Comparison of ENCODE assay signal across 8 mouse cellular contexts in the genomic region with DNA sequence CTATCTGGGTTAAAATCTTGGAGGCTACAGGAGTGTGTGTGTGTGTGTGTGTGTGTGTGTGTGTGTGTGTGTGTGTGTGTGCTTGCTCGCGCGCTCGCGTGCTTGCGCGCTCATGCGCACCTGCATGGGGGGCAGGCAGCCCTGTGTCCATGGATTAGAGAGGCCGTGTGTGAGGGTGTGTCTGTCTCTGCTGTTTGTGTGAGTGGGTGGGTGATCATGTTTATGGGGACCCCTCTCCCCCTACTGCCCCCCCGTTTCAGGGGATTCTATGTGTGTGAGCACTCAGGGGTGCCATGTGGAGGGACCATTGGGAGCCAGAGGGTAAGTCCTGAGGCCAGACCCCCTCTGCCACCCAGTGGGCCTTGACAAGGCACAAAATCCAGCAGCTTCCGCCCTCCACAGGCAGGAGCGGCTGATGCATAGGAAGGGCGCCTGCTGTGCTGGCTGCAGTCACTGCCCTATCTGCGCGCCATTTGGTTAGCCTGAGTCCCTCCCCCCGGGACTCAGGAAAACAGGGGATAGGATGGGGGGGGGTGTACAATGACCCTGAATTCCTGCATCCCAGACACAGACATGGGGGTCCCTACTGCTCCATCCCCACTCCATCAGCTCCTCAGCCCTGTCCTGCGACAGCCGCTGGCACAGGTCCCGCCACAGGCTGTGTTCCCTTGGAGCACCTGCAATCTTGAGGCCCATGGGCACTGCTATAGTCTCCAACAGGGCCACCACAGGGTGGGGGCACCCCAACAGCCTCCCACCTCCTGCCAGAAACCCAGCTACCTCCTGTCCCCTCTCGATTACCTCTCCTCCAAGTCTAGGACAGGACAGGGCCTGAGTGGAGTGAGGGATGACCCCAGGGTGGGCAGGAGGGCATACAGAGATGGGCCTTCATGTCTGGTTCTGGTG. TPM values are rescaled to one million over a fixed set of nuclear protein-coding genes. Genes with fewer than 3 reads are reported as not detected.
DNase-seq lines count a peak whose midpoint lies in the region; ATAC-seq and TF ChIP-seq lines count a peak whose summit lies in the region.

No protein-coding gene starts in this region.

- H3K4me1 ChIP-seq in liver, embryonic 14.5 days (replicated peaks; ENCODE audit: control insufficient read depth in 2 of 2, insufficient read depth in 2 of 2, low read length in 1 of 2): no peaks in the 10 kb centered on the region
- peaks cover 19% of the 10 kb centered on the region for H3K4me1 ChIP-seq in cortical plate, adult 2 months (ENCODE audit: control insufficient read depth, insufficient read depth, low read length)
- H3K4me1 ChIP-seq in hindbrain, embryonic 14.5 days (replicated peaks; ENCODE audit: control insufficient read depth, insufficient read depth, low read length): peaks cover 52% of the 10 kb centered on the region
- peaks cover 50% of the 10 kb centered on the region for H3K4me1 ChIP-seq in olfactory bulb, adult 2 months (ENCODE audit: control insufficient read depth, insufficient read depth, low read length)

- H3K27ac ChIP-seq in liver, embryonic 14.5 days: no peak overlapping the region
- H3K27ac ChIP-seq in cortical plate, adult 2 months (ENCODE audit: insufficient read depth, low read length): peak overlapping the region; percentile 93
- H3K27ac ChIP-seq in hindbrain, embryonic 14.5 days: peak overlapping the region; percentile 100
- H3K27ac ChIP-seq in olfactory bulb, adult 2 months (ENCODE audit: insufficient read depth, low read depth, low read length): peak overlapping the region; percentile 74

- 11% methylated on average over 20 of the region's 20 CpGs for WGBS in liver, embryonic 14.5 days (ENCODE audit: insufficient replicate concordance)
- 5% methylated on average over 20 of the region's 20 CpGs for WGBS in hindbrain, embryonic 14.5 days
- WGBS in olfactory bulb, adult 2 months: 1% methylated on average over 20 of the region's 20 CpGs

- TF ChIP-seq POLR2A in cortical plate, adult 2 months (IDR thresholded peaks at IDR 0.05; ENCODE audit: extremely low read depth, insufficient read depth, low read length): no peak
- no peak for TF ChIP-seq POLR2A in olfactory bulb, adult 2 months (IDR thresholded peaks at IDR 0.05; ENCODE audit: insufficient read depth, low read depth, low read length)

- no peak for DNase-seq in liver, embryonic 14.5 days (ENCODE audit: low read depth in 3 of 3, low spot score in 3 of 3)
- no peak for DNase-seq in liver
- peak; percentile 68 for DNase-seq in hindbrain, embryonic 14.5 days (ENCODE audit: low spot score)
- no peak for DNase-seq in testis, postnatal 10 days (ENCODE audit: low spot score)
- DNase-seq in adrenal gland, postnatal 4 days (ENCODE audit: low spot score in 2 of 2): no peak
- DNase-seq in gastrocnemius, adult 18-20 months (ENCODE audit: low spot score): no peak

- no peak for TF ChIP-seq EP300 in liver, embryonic 14.5 days (IDR thresholded peaks at IDR 0.05; ENCODE audit: low read depth)

- ATAC-seq in liver, embryonic 14.5 days (ENCODE audit: insufficient read depth): no peak
- ATAC-seq in hindbrain, embryonic 14.5 days (ENCODE audit: low FRiP score): peak; percentile 31; the same call in 1 of the 2 replicates

- no peaks in the 10 kb centered on the region for H3K36me3 ChIP-seq in liver, embryonic 14.5 days (replicated peaks; ENCODE audit: control insufficient read depth, insufficient read depth, low read depth)
- peaks cover 41% of the 10 kb centered on the region for H3K36me3 ChIP-seq in hindbrain, embryonic 14.5 days (replicated peaks; ENCODE audit: control insufficient read depth, insufficient read depth)

- TF ChIP-seq CTCF in liver, embryonic 14.5 days (IDR thresholded peaks at IDR 0.05; ENCODE audit: low read depth): 0 out of 2 replicates have a peak, but pooled peaks have one; percentile 11
- TF ChIP-seq CTCF in cortical plate, adult 2 months (IDR thresholded peaks at IDR 0.05; ENCODE audit: extremely low read depth, insufficient read depth, low read length): no peak
- TF ChIP-seq CTCF in olfactory bulb, adult 2 months (IDR thresholded peaks at IDR 0.05; ENCODE audit: insufficient read depth, low read depth, low read length): no peak

- no peak overlapping the region for H3K4me2 ChIP-seq in liver, embryonic 14.5 days (ENCODE audit: low read depth)
- H3K4me2 ChIP-seq in hindbrain, embryonic 14.5 days (replicated peaks): peak overlapping the region; percentile 98

- H3K9me3 ChIP-seq in liver, embryonic 14.5 days (ENCODE audit: control insufficient read depth, low read length): no peaks in the 10 kb centered on the region
- no peaks in the 10 kb centered on the region for H3K9me3 ChIP-seq in hindbrain, embryonic 14.5 days (ENCODE audit: control insufficient read depth, low read length)

- H3K4me3 ChIP-seq in liver, embryonic 14.5 days (ENCODE audit: insufficient read depth in 1 of 2, low read depth in 2 of 2, low read length in 2 of 2): no peak overlapping the region
- H3K4me3 ChIP-seq in cortical plate, adult 2 months (ENCODE audit: insufficient read depth, low read length): peak overlapping the region; percentile 79
- peak overlapping the region; percentile 91 for H3K4me3 ChIP-seq in hindbrain, embryonic 14.5 days (replicated peaks; ENCODE audit: low read length)
- peak overlapping the region; percentile 90 for H3K4me3 ChIP-seq in olfactory bulb, adult 2 months (ENCODE audit: insufficient read depth, low read depth, low read length)

- H3K27me3 ChIP-seq in liver, embryonic 14.5 days (ENCODE audit: control insufficient read depth, insufficient read depth, low read length): peaks cover 73% of the 10 kb centered on the region
- no peaks in the 10 kb centered on the region for H3K27me3 ChIP-seq in hindbrain, embryonic 14.5 days (ENCODE audit: control insufficient read depth, insufficient read depth, low read length)

- H3K9ac ChIP-seq in liver, embryonic 14.5 days (replicated peaks): no peak overlapping the region
- peak overlapping the region; percentile 100 for H3K9ac ChIP-seq in hindbrain, embryonic 14.5 days

RNA-seq across cellular contexts. Expression of a gene that starts 14.7 kb away (rescaled TPM):
- polyA plus RNA-seq in liver, embryonic 14.5 days (2012; rRNA removed): 0.02 and 0.30 TPM in 2 replicates
- polyA plus RNA-seq in liver, embryonic 14.5 days (2014; fragmentation: Nextera tagmentation; extraction: Ambion mirVana): not detected in 2 replicates
- polyA plus RNA-seq in cortical plate, adult 2 months (2012; rRNA removed): 190 and 192 TPM in 2 replicates
- 26.4 and 26.5 TPM in 2 replicates for polyA plus RNA-seq in hindbrain, embryonic 14.5 days (2014; fragmentation: Nextera tagmentation; extraction: Ambion mirVana)
- not detected in 2 replicates for polyA plus RNA-seq in olfactory bulb, adult 2 months (2012; ENCODE audit: insufficient read depth, insufficient read length, low replicate concordance, missing spikeins)
- 10 to 100 TPM; 18.7 to 18.8 TPM for total RNA-seq in adrenal gland, postnatal 4 days (2021)
- total RNA-seq in gastrocnemius, adult 18-20 months (2021): under 1 TPM in 1 of 2 experiments, not detected in 1; 0.12 TPM

RNA-seq across cellular contexts. Expression of a gene that starts 21.7 kb away (rescaled TPM):
- 10.2 and 14.7 TPM in 2 replicates for polyA plus RNA-seq in liver, embryonic 14.5 days (2012; rRNA removed)
- 10.9 and 11.0 TPM in 2 replicates for polyA plus RNA-seq in liver, embryonic 14.5 days (2014; fragmentation: Nextera tagmentation; extraction: Ambion mirVana)
- 8.2 and 8.7 TPM in 2 replicates for polyA plus RNA-seq in cortical plate, adult 2 months (2012; rRNA removed)
- 3.4 and 5.1 TPM in 2 replicates for polyA plus RNA-seq in hindbrain, embryonic 14.5 days (2014; fragmentation: Nextera tagmentation; extraction: Ambion mirVana)
- polyA plus RNA-seq in olfactory bulb, adult 2 months (2012; ENCODE audit: insufficient read depth, insufficient read length, low replicate concordance, missing spikeins): not detected in 2 replicates
- 1 to 10 TPM; 3.2 to 6.2 TPM for total RNA-seq in adrenal gland, postnatal 4 days (2021)
- not detected for total RNA-seq in gastrocnemius, adult 18-20 months (2021)

RNA-seq across cellular contexts. Expression of a gene that starts 24.3 kb away (rescaled TPM):
- 212 TPM in 2 replicates for polyA plus RNA-seq in liver, embryonic 14.5 days (2012; rRNA removed)
- 155 and 164 TPM in 2 replicates for polyA plus RNA-seq in liver, embryonic 14.5 days (2014; fragmentation: Nextera tagmentation; extraction: Ambion mirVana)
- polyA plus RNA-seq in cortical plate, adult 2 months (2012; rRNA removed): 232 and 256 TPM in 2 replicates
- 26.9 and 33.4 TPM in 2 replicates for polyA plus RNA-seq in hindbrain, embryonic 14.5 days (2014; fragmentation: Nextera tagmentation; extraction: Ambion mirVana)
- polyA plus RNA-seq in olfactory bulb, adult 2 months (2012; ENCODE audit: insufficient read depth, insufficient read length, low replicate concordance, missing spikeins): not detected in 2 replicates
- 10 to 100 TPM; 40.3 to 48.1 TPM for total RNA-seq in adrenal gland, postnatal 4 days (2021)
- total RNA-seq in gastrocnemius, adult 18-20 months (2021): 10 to 100 TPM; 49.8 to 49.9 TPM

RNA-seq across cellular contexts. Expression of a gene that starts 52.8 kb away (rescaled TPM):
- polyA plus RNA-seq in liver, embryonic 14.5 days (2012; rRNA removed): 46.7 and 49.5 TPM in 2 replicates
- 41.7 and 49.3 TPM in 2 replicates for polyA plus RNA-seq in liver, embryonic 14.5 days (2014; fragmentation: Nextera tagmentation; extraction: Ambion mirVana)
- 297 and 308 TPM in 2 replicates for polyA plus RNA-seq in cortical plate, adult 2 months (2012; rRNA removed)
- polyA plus RNA-seq in hindbrain, embryonic 14.5 days (2014; fragmentation: Nextera tagmentation; extraction: Ambion mirVana): 167 and 182 TPM in 2 replicates
- polyA plus RNA-seq in olfactory bulb, adult 2 months (2012; ENCODE audit: insufficient read depth, insufficient read length, low replicate concordance, missing spikeins): not detected in 2 replicates
- 10 to 100 TPM; 84.1 to 90.2 TPM for total RNA-seq in adrenal gland, postnatal 4 days (2021)
- 10 to 100 TPM; 48.2 to 49.0 TPM for total RNA-seq in gastrocnemius, adult 18-20 months (2021)

RNA-seq across cellular contexts. Expression of a gene that starts 52.9 kb away (rescaled TPM):
- polyA plus RNA-seq in liver, embryonic 14.5 days (2012; rRNA removed): 0.64 and 1.5 TPM in 2 replicates
- polyA plus RNA-seq in liver, embryonic 14.5 days (2014; fragmentation: Nextera tagmentation; extraction: Ambion mirVana): 0.48 and 1.6 TPM in 2 replicates
- 27.0 and 29.4 TPM in 2 replicates for polyA plus RNA-seq in cortical plate, adult 2 months (2012; rRNA removed)
- 10.9 and 23.8 TPM in 2 replicates for polyA plus RNA-seq in hindbrain, embryonic 14.5 days (2014; fragmentation: Nextera tagmentation; extraction: Ambion mirVana)
- polyA plus RNA-seq in olfactory bulb, adult 2 months (2012; ENCODE audit: insufficient read depth, insufficient read length, low replicate concordance, missing spikeins): not detected in 2 replicates
- total RNA-seq in adrenal gland, postnatal 4 days (2021): 10 to 100 TPM; 21.6 to 22.7 TPM
- 1 to 10 TPM; 3.5 to 5.0 TPM for total RNA-seq in gastrocnemius, adult 18-20 months (2021)

Comparison
In these comparisons a context has a peak if more than half of its experiments do, and no peak if none do; other contexts are left out.
1. H3K4me3 ChIP-seq: peak in cortical plate, adult 2 months (single experiment), hindbrain, embryonic 14.5 days (single experiment) and olfactory bulb, adult 2 months (single experiment); none in liver, embryonic 14.5 days (0 of 2).